Mouse (Mus musculus) layer of hippocampus, postnatal 14 days (tissue): ENCODE measurements around the gene Rpn2. TPM values are rescaled to one million over a fixed set of nuclear protein-coding genes. Genes with fewer than 3 reads are reported as not detected.

Experiments
- DNase-seq, 2 experiments: peaks; one replicate each; pipeline ENCODE4 v3.0.0; 2021 to 2022; ENCODE audit warnings: low spot score in 2 of 2, mixed read lengths in 1 of 2
- total RNA-seq, 2 experiments: library from RNA; stranded (reverse); gene quantifications; 2 replicates each; pipeline ENCODE4 v1.2.3; 2021

Gene Rpn2
- total RNA-seq, 2 experiments from 2014 or later: 132 to 133 TPM

GRCm38 (mm10) chr2:157343337-157343736 lies 64.5 kb downstream of the Rpn2 start:
- no peak for DNase-seq

- DNase-seq: peak; percentile 70 to 72
These were observed 68.7 kb downstream of the Rpn2 start, which contains the start of gene Ghrh for GRCm38 (mm10) chr2:157347361-157348159. Gene Ghrh (minus strand): TSS chr2:157347506.

GRCm38 (mm10) chr2:157349121-157349778 lies 70.4 kb downstream of the Rpn2 start:
- peak in 1 of 2 experiments; percentile 52 for DNase-seq

- no peak for DNase-seq
These were observed 74.4 kb downstream of the Rpn2 start for GRCm38 (mm10) chr2:157353183-157353582.

- no peak for DNase-seq
These were observed 75.3 kb downstream of the Rpn2 start for GRCm38 (mm10) chr2:157354106-157354505.

- no peak for DNase-seq
These were observed 81.2 kb downstream of the Rpn2 start for GRCm38 (mm10) chr2:157360028-157360427.

- DNase-seq: no peak
These were observed 84.2 kb downstream of the Rpn2 start for GRCm38 (mm10) chr2:157363031-157363430.

- no peak for DNase-seq
These were observed 87.9 kb downstream of the Rpn2 start for GRCm38 (mm10) chr2:157366762-157367161.

GRCm38 (mm10) chr2:157367184-157367893 lies 88.5 kb downstream of the Rpn2 start, which contains the start of gene Manbal:
Gene Manbal (plus strand): TSS chr2:157367594.
- DNase-seq: peak; percentile 94 to 95

GRCm38 (mm10) chr2:157367991-157368390 lies 89.2 kb downstream of the Rpn2 start:
- no peak for DNase-seq

- DNase-seq: no peak
These were observed 92.9 kb downstream of the Rpn2 start for GRCm38 (mm10) chr2:157371696-157372095.

GRCm38 (mm10) chr2:157373681-157374080 lies 94.9 kb downstream of the Rpn2 start:
- no peak for DNase-seq

- no peak for DNase-seq
These were observed 96.2 kb downstream of the Rpn2 start for GRCm38 (mm10) chr2:157375051-157375450.

Other genes with a start within 250 kb of the Rpn2 start
- gene Soga1, start 199.8 kb upstream of the Rpn2 start, total RNA-seq: 10 to 100 TPM; 63.0 to 66.5 TPM
- gene Tldc2, start 192.0 kb upstream of the Rpn2 start, total RNA-seq: not detected
- 10 to 100 TPM; 14.3 to 14.5 TPM for gene Samhd1, start 143.8 kb upstream of the Rpn2 start, total RNA-seq
- 1 to 10 TPM; 1.7 to 1.9 TPM for gene Rbl1, start 74.5 kb upstream of the Rpn2 start, total RNA-seq
- gene Mroh8, start 532 bp downstream of the Rpn2 start, total RNA-seq: 1 to 10 TPM in 1 of 2 experiments, under 1 TPM in 1; 0.46 to 1.3 TPM
- not detected for gene Ghrh, start 68.5 kb downstream of the Rpn2 start, total RNA-seq
- 10 to 100 TPM; 69.7 to 72.9 TPM for gene Manbal, start 88.6 kb downstream of the Rpn2 start, total RNA-seq
- gene Src, start 139.4 kb downstream of the Rpn2 start, total RNA-seq: 100 to 1,000 TPM; 117 to 118 TPM